Mouse (Mus musculus) thymus, adult 2 months (tissue): Measurements from ENCODE around the gene Vmn2r24. TPM values are rescaled to one million over a fixed set of nuclear protein-coding genes. Genes with fewer than 3 reads are reported as not detected.
A peak's percentile ranks its signal among the peaks of the same experiment; 100 is the strongest.
"Not testable (repeated sequence)": the region's sequence is repeated elsewhere in the genome, so short reads cannot be mapped to it uniquely, and the experiment has no call there.

Experiments
- DNase-seq: peaks from one replicate; pipeline ENCODE4 v3.0.0; 2021
- H3K27ac ChIP-seq: fragments of 200-500 bp; 2 replicates; pipeline ENCODE4 v1.5.1; 2012; ENCODE audit warnings: low read length, control low read depth; ENCODE audit not compliant: control insufficient read depth, insufficient read depth
- H3K27me3 ChIP-seq: fragments of 200-500 bp; 2 replicates; pipeline ENCODE4 v1.6.1; 2012; ENCODE audit warnings: mild to moderate bottlenecking, low read length, moderate library complexity, mixed read lengths; ENCODE audit not compliant: control insufficient read depth, insufficient read depth
- H3K36me3 ChIP-seq: fragments of 200-500 bp; 2 replicates; pipeline ENCODE4 v1.6.1; 2012; ENCODE audit warnings: mild to moderate bottlenecking, low read length, moderate library complexity; ENCODE audit not compliant: control insufficient read depth, insufficient read depth
- H3K4me1 ChIP-seq: fragments of 200-500 bp; replicated peaks from 2 replicates; pipeline ENCODE4 v1.6.1; 2012; ENCODE audit warnings: low read length; ENCODE audit not compliant: control insufficient read depth, insufficient read depth
- H3K4me3 ChIP-seq: fragments of 200-500 bp; 2 replicates; pipeline ENCODE4 v1.5.1; 2012; ENCODE audit warnings: mild to moderate bottlenecking, low read length, control low read depth, moderate library complexity; ENCODE audit not compliant: control insufficient read depth, insufficient read depth
- CTCF ChIP-seq: fragments of 200-500 bp; IDR thresholded peaks from 2 replicates; pipeline ENCODE4 v1.5.1; 2012; ENCODE audit warnings: mild to moderate bottlenecking, control low read depth, low read length, moderate library complexity, borderline replicate concordance; ENCODE audit not compliant: control insufficient read depth, poor library complexity, insufficient read depth; ENCODE audit errors: extremely low read depth
- POLR2A ChIP-seq: fragments of 200-500 bp; IDR thresholded peaks from 2 replicates; pipeline ENCODE4 v1.6.1; 2012; ENCODE audit warnings: mild to moderate bottlenecking, low read length, control low read depth, moderate library complexity; ENCODE audit not compliant: control insufficient read depth, poor library complexity, insufficient read depth; ENCODE audit errors: extremely low read depth
- WGBS: fragments of 180-500 bp; shearing (Covaris S2); methylation state at CpG from one replicate; pipeline ENCODE4 v1.1.7; 2018; 5-methylcytosine and 5-hydroxymethylcytosine counted together
- polyA plus RNA-seq: library from polyadenylated mRNA; depleted of rRNA; stranded (reverse); fragments of >200 nt; gene quantifications from 2 replicates; pipeline ENCODE4 v1.2.3, GENCODE M21; 2012; rRNA removed

The Vmn2r24 gene
- polyA plus RNA-seq: not detected in 2 replicates

DNA sequence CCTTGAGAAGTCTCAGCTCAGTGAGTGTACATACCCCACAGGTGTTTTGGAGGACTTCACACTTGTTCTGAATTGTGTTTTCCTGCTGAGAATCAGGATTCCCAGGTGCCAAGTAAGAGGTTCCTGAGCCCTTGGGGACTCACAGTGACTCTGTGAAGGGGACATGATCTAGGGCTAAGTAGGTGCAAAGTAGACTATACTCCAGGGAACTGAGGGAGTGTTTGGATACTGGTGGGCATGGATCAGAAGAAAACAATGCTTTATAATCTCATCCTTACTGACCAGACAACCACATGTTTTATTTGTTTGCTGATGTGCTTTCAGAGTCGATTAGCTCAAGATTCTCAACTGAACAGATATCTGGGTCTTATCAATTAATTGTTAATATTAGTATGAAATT, at the start of gene Vmn2r24:
Vmn2r24 (plus strand) TSS at position 301 of the 400 bp plus-strand sequence.
- no peak within 1 kb of the TSS for H3K27ac ChIP-seq
- 89% methylated on average over 1 of the region's 1 CpGs for WGBS
- H3K27me3 ChIP-seq: no peaks in the 10 kb centered on the region
- H3K4me3 ChIP-seq: no peak within 1 kb of the TSS
- H3K36me3 ChIP-seq: no peaks in the 10 kb centered on the region
- no peak for TF ChIP-seq POLR2A
- no peak for TF ChIP-seq CTCF
- no peaks in the 10 kb centered on the region for H3K4me1 ChIP-seq
- no peak for DNase-seq

DNA sequence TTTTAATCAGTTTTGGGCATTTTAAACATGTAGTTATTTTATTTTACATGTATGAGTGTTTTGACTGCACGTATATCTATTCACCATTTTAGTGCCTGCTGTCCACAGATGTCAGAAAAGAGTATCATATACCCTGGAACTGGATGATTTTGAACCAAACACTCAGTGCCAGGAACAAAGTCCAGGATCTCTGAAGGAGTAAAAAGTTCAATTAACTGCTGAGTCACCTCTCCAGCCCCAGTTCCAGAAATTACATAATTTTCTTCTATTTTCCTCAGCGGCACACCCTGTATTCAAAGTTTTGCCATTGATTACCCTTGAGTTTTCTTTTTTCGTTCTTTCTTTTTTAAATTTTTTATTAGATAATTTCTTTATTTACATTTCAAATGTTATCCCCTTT, 8.6 kb upstream of the Vmn2r24 start:
- Histone ChIP-seq H3K27ac (no peak overlapping the region), H3K27me3 (no peaks in the 10 kb centered on the region), H3K36me3 (no peaks in the 10 kb centered on the region), H3K4me3 (no peak overlapping the region), H3K4me1 (no peaks in the 10 kb centered on the region)
- WGBS: 87% methylated on average over 3 of the region's 3 CpGs
- TF ChIP-seq CTCF (no peak), POLR2A (no peak)
- DNase-seq: no peak

DNA sequence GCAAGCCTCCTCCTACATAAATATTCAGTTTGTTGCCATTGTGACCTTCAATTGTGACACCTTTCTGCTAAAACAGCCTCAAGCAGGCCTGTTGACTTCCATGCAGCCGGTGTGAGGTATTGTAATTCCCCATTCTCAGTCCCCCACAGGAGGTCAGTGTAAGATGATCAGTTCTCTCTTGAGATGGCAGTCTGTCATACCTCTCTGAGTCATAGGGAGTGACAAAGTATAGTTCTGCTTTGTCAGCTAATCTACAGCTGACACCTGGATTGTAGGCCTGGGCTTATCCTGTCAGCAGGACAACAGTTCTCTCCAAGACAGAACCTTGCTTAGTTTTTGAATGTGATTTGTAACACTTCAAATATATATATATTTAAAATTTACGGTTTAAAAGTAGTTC, 6.2 kb downstream of the Vmn2r24 start:
- H3K27ac ChIP-seq: no peak overlapping the region
- no peak for DNase-seq
- no peaks in the 10 kb centered on the region for H3K4me1 ChIP-seq
- H3K27me3 ChIP-seq: no peaks in the 10 kb centered on the region
- 66% methylated on average over 2 of the region's 2 CpGs for WGBS
- TF ChIP-seq CTCF (no peak), POLR2A (no peak)
- no peaks in the 10 kb centered on the region for H3K36me3 ChIP-seq
- H3K4me3 ChIP-seq: no peak overlapping the region

DNA sequence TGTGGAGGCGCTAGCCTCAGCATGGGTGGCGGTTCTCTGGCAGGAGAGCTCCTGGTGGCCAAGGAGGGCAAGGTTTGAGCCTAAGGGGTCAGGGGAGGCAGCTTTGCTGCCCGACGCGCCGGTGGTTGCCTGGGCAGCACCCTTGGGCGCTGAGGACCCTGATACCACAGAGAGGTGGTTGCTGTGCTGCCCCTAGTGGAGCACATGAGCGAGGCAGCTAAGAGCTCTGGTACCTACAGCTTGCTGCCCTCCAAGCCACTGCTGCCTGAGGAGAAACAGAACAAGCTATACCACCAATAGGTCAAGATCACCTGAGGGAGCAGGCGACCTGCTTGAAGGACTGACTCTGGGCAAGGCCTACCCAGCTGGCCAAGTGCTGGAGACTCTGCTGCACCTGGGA, 15.1 kb downstream of the Vmn2r24 start:
- DNase-seq: peak; percentile 1
- no peak overlapping the region for H3K4me3 ChIP-seq
- H3K27me3 ChIP-seq: no peaks in the 10 kb centered on the region
- WGBS: 57% methylated on average over 9 of the region's 9 CpGs
- no peak for TF ChIP-seq POLR2A
- no peak for TF ChIP-seq CTCF
- no peaks in the 10 kb centered on the region for H3K36me3 ChIP-seq
- H3K27ac ChIP-seq: no peak overlapping the region
- H3K4me1 ChIP-seq: no peaks in the 10 kb centered on the region

DNA sequence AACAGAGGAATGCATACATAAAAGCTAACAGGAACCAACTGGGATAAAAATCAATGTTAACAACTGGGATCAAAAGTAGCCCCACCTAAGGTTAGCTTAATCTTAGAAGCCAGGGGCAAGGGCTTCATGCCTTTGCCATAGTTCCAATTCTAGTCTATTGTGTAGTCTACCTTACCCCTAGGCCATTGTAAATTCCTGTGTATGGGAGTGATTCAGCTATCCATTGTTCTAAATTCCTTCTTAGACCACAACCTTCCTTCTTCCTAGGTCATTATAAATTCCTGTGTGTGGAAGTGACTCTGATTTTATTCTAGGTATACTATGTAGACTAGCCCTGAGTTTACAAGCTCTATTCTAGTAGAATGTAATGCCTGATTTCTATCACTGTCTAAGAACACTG, 31.6 kb downstream of the Vmn2r24 start:
- H3K4me3 ChIP-seq, DNase-seq, H3K27me3 ChIP-seq, H3K27ac ChIP-seq, H3K36me3 ChIP-seq, H3K4me1 ChIP-seq: not testable (repeated sequence)

DNA sequence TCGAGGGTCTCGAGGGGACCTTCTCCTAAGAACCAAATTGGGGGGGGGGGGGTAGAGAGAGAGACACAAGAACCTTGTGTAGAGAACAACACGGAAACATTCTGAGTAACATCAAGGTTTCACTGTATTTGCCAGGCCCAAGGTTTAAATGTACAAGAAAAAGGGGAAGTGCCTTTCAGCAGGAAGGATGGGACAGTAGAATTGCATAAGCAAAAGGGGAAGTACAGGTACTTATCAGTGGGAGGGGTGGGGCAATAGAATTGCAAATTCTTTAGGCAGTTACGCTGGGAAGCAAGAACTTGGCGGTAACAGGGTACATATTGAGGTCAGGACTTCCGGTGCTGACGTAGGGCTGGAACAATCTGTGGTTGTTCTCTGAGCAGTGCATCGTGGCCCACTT, 41.3 kb downstream of the Vmn2r24 start:
- no peaks in the 10 kb centered on the region for H3K36me3 ChIP-seq
- H3K27ac ChIP-seq: no peak overlapping the region
- no peaks in the 10 kb centered on the region for H3K27me3 ChIP-seq
- 82% methylated on average over 8 of the region's 8 CpGs for WGBS
- no peak overlapping the region for H3K4me3 ChIP-seq
- no peak for DNase-seq
- H3K4me1 ChIP-seq: no peaks in the 10 kb centered on the region
- TF ChIP-seq CTCF: no peak
- TF ChIP-seq POLR2A: no peak

DNA sequence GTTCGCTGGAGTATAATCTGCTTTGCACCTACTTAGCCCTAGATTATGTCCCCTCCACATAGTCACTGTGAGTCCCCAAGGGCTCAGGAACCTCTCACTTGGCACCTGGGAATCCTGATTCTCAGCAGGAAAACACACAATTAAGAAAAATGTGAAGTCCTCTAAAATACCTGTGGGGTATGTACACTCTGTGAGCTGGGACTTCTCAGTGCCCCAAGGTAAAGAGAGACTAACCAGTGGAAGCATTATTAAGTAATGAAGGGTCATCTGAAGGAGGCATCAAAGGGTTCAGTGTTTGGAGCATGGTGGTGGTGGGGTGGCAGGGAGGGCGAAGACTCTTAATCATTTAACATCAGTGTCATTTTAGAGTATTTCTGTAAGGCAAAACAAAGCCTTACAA, 74.7 kb downstream of the Vmn2r24 start, which contains the start of gene Vmn2r25:
Vmn2r25 (minus strand) TSS at position 101 of the 400 bp plus-strand sequence.
- DNase-seq, H3K4me1 ChIP-seq, H3K4me3 ChIP-seq, H3K36me3 ChIP-seq, H3K27me3 ChIP-seq, H3K27ac ChIP-seq: not testable (repeated sequence)
- 75% methylated on average over 2 of the region's 2 CpGs for WGBS

Other genes starting within 250 kb of the Vmn2r24 start
- gene Vmn2r21, start 245.5 kb upstream of the Vmn2r24 start, polyA plus RNA-seq: not detected in 2 replicates
- not detected in 2 replicates for gene Vmn2r22, start 128.2 kb upstream of the Vmn2r24 start, polyA plus RNA-seq
- gene Vmn2r23, start 76.2 kb upstream of the Vmn2r24 start, polyA plus RNA-seq: not detected in 2 replicates
- gene Vmn2r25, start 74.6 kb downstream of the Vmn2r24 start, polyA plus RNA-seq: not detected in 2 replicates
- gene Vmn2r26, start 245.7 kb downstream of the Vmn2r24 start, polyA plus RNA-seq: 0.01 TPM in 1 of 2 replicates, not detected in the other